Mouse (Mus musculus) layer of hippocampus, postnatal 25 days (tissue): ENCODE data around the gene Abca8b. TPM values are rescaled to one million over a fixed set of nuclear protein-coding genes. Genes with fewer than 3 reads are reported as not detected.

Experiments
- DNase-seq, 2 experiments: peaks; one replicate each; pipeline ENCODE4 v3.0.0; 2022; ENCODE audit warnings: mixed read lengths in 2 of 2, low spot score in 1 of 2; ENCODE audit errors: extremely low spot score in 1 of 2
- total RNA-seq, 2 experiments: library from RNA; stranded (reverse); gene quantifications; 2 replicates each; pipeline ENCODE4 v1.2.3; 2021

Gene Abca8b
- total RNA-seq, 2 experiments from 2014 or later = 9.1 to 11.1 TPM

- DNase-seq = no peak
These were observed 110.8 kb downstream of the Abca8b start for GRCm38 (mm10) chr11:109884801-109885200.

- DNase-seq = no peak
These were observed 111.5 kb downstream of the Abca8b start for GRCm38 (mm10) chr11:109884126-109884525.

Other genes starting within 250 kb of the Abca8b start
- gene 1700012B07Rik, start 167.8 kb downstream of the Abca8b start, total RNA-seq = not detected
- gene Abca8a, start 100.1 kb upstream of the Abca8b start, total RNA-seq = 1 to 10 TPM; 2.3 to 2.6 TPM
- 1 to 10 TPM; 6.5 TPM for gene Abca9, start 172.4 kb upstream of the Abca8b start, total RNA-seq